ENCODE assay signal across 20 mouse cellular contexts in the genomic region with DNA sequence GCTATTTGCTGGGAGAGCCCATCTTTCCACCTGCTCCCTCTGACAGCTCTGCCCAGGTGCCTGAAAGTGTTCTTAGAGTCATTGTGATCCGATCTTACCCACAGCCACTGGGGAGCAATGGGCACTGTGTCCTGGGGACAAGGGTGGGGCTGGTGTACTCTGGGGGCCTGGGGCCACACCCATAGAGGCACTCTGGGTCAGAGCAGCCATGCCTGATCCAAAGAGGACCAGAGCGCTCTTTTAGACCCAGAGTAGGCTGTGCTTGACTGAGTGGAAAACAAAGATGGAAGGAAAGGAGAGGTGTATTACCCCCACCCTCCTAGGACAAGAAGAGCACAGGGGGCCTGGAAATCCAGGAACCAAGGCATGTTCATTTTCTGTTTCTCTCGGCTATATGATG. TPM values are rescaled to one million over a fixed set of nuclear protein-coding genes. Genes with fewer than 3 reads are reported as not detected.
DNase-seq lines count a peak whose midpoint lies in the region; ATAC-seq and TF ChIP-seq lines count a peak whose summit lies in the region.
"Had no signal": no experiment of that assay in that cellular context is flagged by ENCODE, and none has a peak within 500 bp of the region (broad histone marks: within the 10 kb centered on the region; RNA-seq: fewer than 3 reads in every experiment).

1700001O22Rik (minus strand) TSS at position 58 of the 400 bp plus-strand sequence.

- no peak for TF ChIP-seq CTCF in cortical plate, adult 2 months (IDR thresholded peaks at IDR 0.05; ENCODE audit: extremely low read depth, insufficient read depth, low read length)

- WGBS in forebrain, embryonic 11.5 days, result 94% methylated on average over 3 of the region's 3 CpGs
- WGBS in forebrain, embryonic 14.5 days, result 85% methylated on average over 3 of the region's 3 CpGs
- WGBS in neural tube, embryonic 15.5 days, result 90% methylated on average over 3 of the region's 3 CpGs
- 80% methylated on average over 3 of the region's 3 CpGs for WGBS in kidney, embryonic 15.5 days

- no peak within 1 kb of the TSS for H3K4me2 ChIP-seq in forebrain, embryonic 11.5 days (ENCODE audit: low read depth, low read length, severe bottlenecking)
- H3K4me2 ChIP-seq in forebrain, embryonic 14.5 days (ENCODE audit: low read length), result no peak within 1 kb of the TSS
- no peak within 1 kb of the TSS for H3K4me2 ChIP-seq in neural tube, embryonic 15.5 days
- H3K4me2 ChIP-seq in kidney, embryonic 15.5 days, result no peak within 1 kb of the TSS
- H3K4me2 ChIP-seq: forebrain, embryonic 12.5 days; forebrain, embryonic 15.5 days had no signal

- TF ChIP-seq POLR2A in cortical plate, adult 2 months (IDR thresholded peaks at IDR 0.05; ENCODE audit: extremely low read depth, insufficient read depth, low read length), result no peak

- H3K9ac ChIP-seq in forebrain, embryonic 11.5 days (ENCODE audit: low read length), result no peak within 1 kb of the TSS
- no peak within 1 kb of the TSS for H3K9ac ChIP-seq in forebrain, embryonic 14.5 days (ENCODE audit: low read length)
- 0 out of 2 replicates have a peak within 1 kb of the TSS, but pooled peaks have one; percentile 0 for H3K9ac ChIP-seq in neural tube, embryonic 15.5 days (replicated peaks)
- H3K9ac ChIP-seq in kidney, embryonic 15.5 days, result no peak within 1 kb of the TSS
- H3K9ac ChIP-seq: forebrain, embryonic 12.5 days; forebrain, embryonic 15.5 days; forebrain, postnatal 0 days had no signal

- H3K4me3 ChIP-seq in forebrain, embryonic 11.5 days (ENCODE audit: low read depth, low read length), result no peak within 1 kb of the TSS
- H3K4me3 ChIP-seq in forebrain, embryonic 14.5 days (ENCODE audit: low read depth, low read length), result no peak within 1 kb of the TSS
- no peak within 1 kb of the TSS for H3K4me3 ChIP-seq in neural tube, embryonic 15.5 days (replicated peaks)
- no peak within 1 kb of the TSS for H3K4me3 ChIP-seq in cortical plate, adult 2 months (ENCODE audit: insufficient read depth, low read length)
- H3K4me3 ChIP-seq in kidney, embryonic 15.5 days (replicated peaks), result no peak within 1 kb of the TSS
- H3K4me3 ChIP-seq: forebrain, embryonic 12.5 days; forebrain, embryonic 15.5 days had no signal

- no peak within 1 kb of the TSS for H3K27ac ChIP-seq in forebrain, embryonic 11.5 days (ENCODE audit: low read depth, low read length)
- H3K27ac ChIP-seq in forebrain, embryonic 14.5 days (ENCODE audit: low read depth, low read length), result no peak within 1 kb of the TSS
- H3K27ac ChIP-seq in neural tube, embryonic 15.5 days (replicated peaks), result no peak within 1 kb of the TSS
- H3K27ac ChIP-seq in cortical plate, adult 2 months (ENCODE audit: insufficient read depth, low read length), result no peak within 1 kb of the TSS
- H3K27ac ChIP-seq in kidney, embryonic 15.5 days, result no peak within 1 kb of the TSS
- H3K27ac ChIP-seq: forebrain, embryonic 12.5 days; forebrain, embryonic 15.5 days had no signal

- no peak for ATAC-seq in forebrain, embryonic 11.5 days (replicated peaks; ENCODE audit: low FRiP score)
- ATAC-seq in forebrain, embryonic 14.5 days, result no peak
- no peak for ATAC-seq in neural tube, embryonic 15.5 days (ENCODE audit: low FRiP score)
- ATAC-seq in kidney, embryonic 15.5 days (replicated peaks; ENCODE audit: low FRiP score), result no peak
- ATAC-seq: forebrain, embryonic 15.5 days; forebrain, postnatal 0 days had no signal

- no peaks in the 10 kb centered on the region for H3K36me3 ChIP-seq in forebrain, embryonic 11.5 days (ENCODE audit: control insufficient read depth, insufficient read depth, low read length)
- H3K36me3 ChIP-seq in forebrain, embryonic 14.5 days (ENCODE audit: control insufficient read depth, insufficient read depth, low read length), result no peaks in the 10 kb centered on the region
- no peaks in the 10 kb centered on the region for H3K36me3 ChIP-seq in neural tube, embryonic 15.5 days
- no peaks in the 10 kb centered on the region for H3K36me3 ChIP-seq in kidney, embryonic 15.5 days
- H3K36me3 ChIP-seq: forebrain, embryonic 12.5 days; forebrain, embryonic 15.5 days had no signal

- peak; percentile 48 for DNase-seq in forebrain, embryonic 11.5 days (ENCODE audit: low spot score)
- no peak for DNase-seq in forebrain, embryonic 14.5 days (ENCODE audit: low spot score)
- DNase-seq in heart, adult 11 months, result peak; percentile 91
- no peak for DNase-seq in heart, adult 9 months (ENCODE audit: low spot score in 2 of 2)
- no peak for DNase-seq in neural tube, embryonic 10.5 days (ENCODE audit: extremely low spot score, low spot score)
- DNase-seq: adrenal gland, adult 2 months; adrenal gland, postnatal 10 days; adrenal gland, postnatal 25 days; cerebellum, adult 11 months; cerebellum, adult 18-20 months; cerebellum, adult 8-10 months; cerebellum, adult 9-11 months; cerebellum, postnatal 14 days; cerebellum, postnatal 36 days; forebrain, postnatal 0 days had no signal

- no peaks in the 10 kb centered on the region for H3K9me3 ChIP-seq in forebrain, embryonic 11.5 days (ENCODE audit: control insufficient read depth, low read length)
- no peaks in the 10 kb centered on the region for H3K9me3 ChIP-seq in forebrain, embryonic 14.5 days (replicated peaks; ENCODE audit: control insufficient read depth, low read length)
- no peaks in the 10 kb centered on the region for H3K9me3 ChIP-seq in neural tube, embryonic 15.5 days (replicated peaks)
- H3K9me3 ChIP-seq in kidney, embryonic 15.5 days (replicated peaks), result no peaks in the 10 kb centered on the region
- H3K9me3 ChIP-seq: forebrain, embryonic 12.5 days; forebrain, embryonic 15.5 days had no signal

- H3K4me1 ChIP-seq in forebrain, embryonic 11.5 days (replicated peaks; ENCODE audit: control insufficient read depth, insufficient read depth, low read length), result peaks cover 10% of the 10 kb centered on the region; the same call in 1 of the 2 replicates
- H3K4me1 ChIP-seq in forebrain, embryonic 14.5 days (ENCODE audit: control insufficient read depth, insufficient read depth, low read length), result peaks cover 8% of the 10 kb centered on the region
- H3K4me1 ChIP-seq in neural tube, embryonic 15.5 days, result peaks cover 24% of the 10 kb centered on the region
- 0 out of 2 replicates have a peak, but pooled peaks cover under 1% of the 10 kb centered on the region for H3K4me1 ChIP-seq in cortical plate, adult 2 months (ENCODE audit: control insufficient read depth, insufficient read depth, low read length)
- peaks cover 42% of the 10 kb centered on the region for H3K4me1 ChIP-seq in kidney, embryonic 15.5 days

- H3K27me3 ChIP-seq in forebrain, embryonic 11.5 days (ENCODE audit: control insufficient read depth, insufficient read depth, low read length), result peaks cover 17% of the 10 kb centered on the region
- H3K27me3 ChIP-seq in forebrain, embryonic 14.5 days (replicated peaks; ENCODE audit: control insufficient read depth, insufficient read depth, low read length), result 0 out of 2 replicates have a peak, but pooled peaks cover 5% of the 10 kb centered on the region
- peaks cover 30% of the 10 kb centered on the region for H3K27me3 ChIP-seq in neural tube, embryonic 15.5 days (replicated peaks)
- peaks cover 26% of the 10 kb centered on the region for H3K27me3 ChIP-seq in kidney, embryonic 15.5 days
- H3K27me3 ChIP-seq: forebrain, embryonic 15.5 days had no signal

RNA-seq across cellular contexts. Expression of gene 1700001O22Rik, which starts in this region (rescaled TPM):
- polyA plus RNA-seq in forebrain, embryonic 11.5 days (2014; fragmentation: Nextera tagmentation; extraction: Ambion mirVana), result 4.2 and 4.6 TPM in 2 replicates
- polyA plus RNA-seq in forebrain, embryonic 14.5 days (2014; fragmentation: Nextera tagmentation; extraction: Ambion mirVana), result 2.4 and 2.7 TPM in 2 replicates
- 1.5 and 2.2 TPM in 2 replicates for polyA plus RNA-seq in neural tube, embryonic 15.5 days (2015; fragmentation: Nextera tagmentation; extraction: Ambion mirVana)
- 13.5 and 17.5 TPM in 2 replicates for polyA plus RNA-seq in cortical plate, adult 2 months (2012; rRNA removed)
- polyA plus RNA-seq in kidney, embryonic 15.5 days (2015; fragmentation: Nextera tagmentation; extraction: Ambion mirVana), result 3.5 TPM in 2 replicates

Comparison
In these comparisons a context has a peak if more than half of its experiments do, and no peak if none do; other contexts are left out.
1. DNase-seq: peak in forebrain, embryonic 11.5 days (single experiment) and heart, adult 11 months (single experiment); none in forebrain, embryonic 14.5 days (single experiment), heart, adult 9 months (0 of 2) and neural tube, embryonic 10.5 days (single experiment).